Mouse (Mus musculus): ENCODE measurements around the gene Minpp1. TPM values are rescaled to one million over a fixed set of nuclear protein-coding genes. Genes with fewer than 3 reads are reported as not detected.

Minpp1 gene
- polyA plus RNA-seq, 1 experiment from 2014 or later, result 37.0 TPM

DNA sequence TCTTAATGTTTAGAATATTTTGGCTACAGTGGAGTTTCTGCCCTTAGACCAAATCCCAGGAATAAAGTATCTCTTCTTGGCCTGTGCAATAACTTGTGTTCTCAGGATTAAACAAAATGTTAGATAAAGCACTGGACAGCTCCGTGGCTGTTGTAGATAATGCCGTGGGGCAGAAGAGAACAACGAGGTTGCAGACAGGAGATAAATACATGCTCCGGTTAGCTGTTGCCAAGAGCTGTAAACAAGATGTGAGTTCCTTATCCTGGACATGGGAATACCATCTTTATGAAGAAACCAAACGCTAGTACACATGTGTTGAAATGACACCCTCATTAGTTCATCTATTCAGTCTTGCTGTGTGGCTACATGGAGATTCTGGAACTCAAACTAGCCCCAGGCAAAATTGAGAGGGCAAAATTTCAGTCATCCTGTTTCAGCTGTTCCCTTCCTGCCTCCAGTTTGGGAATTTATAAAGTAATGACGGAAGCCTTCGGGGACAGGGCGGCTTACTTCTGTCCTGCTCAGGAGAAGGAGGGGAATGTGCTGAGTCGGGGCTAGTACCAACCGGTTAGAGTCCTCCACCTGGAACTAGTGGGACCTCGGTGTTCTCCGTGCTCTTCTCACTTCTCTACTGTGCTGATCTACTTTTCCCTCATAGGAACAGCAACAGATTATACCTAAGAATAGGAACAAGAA lies 9.4 kb upstream of the Minpp1 start:
- ATAC-seq, result no peak
- H3K4me2 ChIP-seq (replicated peaks; ENCODE audit: low read depth, low read length), result no peak overlapping the region

GRCm38 (mm10) chr19:32476712-32477052 lies 8.9 kb upstream of the Minpp1 start:
- no peak for ATAC-seq
- WGBS, result 78% methylated on average over 4 of the region's 4 CpGs

More for the DNA sequence above, 9.4 kb upstream of the Minpp1 start:
- Histone ChIP-seq H3K9me3 (ENCODE audit: low read length) (no peaks in the 10 kb centered on the region), H3K4me3 (ENCODE audit: low read depth, low read length) (no peak overlapping the region), H3K4me1 (ENCODE audit: insufficient read depth, low read depth, low read length) (no peaks in the 10 kb centered on the region), H3K36me3 (ENCODE audit: insufficient read depth, low read length) (no peaks in the 10 kb centered on the region), H3K27ac (ENCODE audit: low read length) (no peak overlapping the region), H3K9ac (replicated peaks; ENCODE audit: low read depth) (no peak overlapping the region), H3K27me3 (replicated peaks; ENCODE audit: insufficient read depth, low read length) (no peaks in the 10 kb centered on the region)
- TF ChIP-seq EP300 (IDR thresholded peaks at IDR 0.05), result no peak
- no peak for TF ChIP-seq CTCF (IDR thresholded peaks at IDR 0.05)
- no peak for DNase-seq (ENCODE audit: low spot score)
- 74% methylated on average over 12 of the region's 12 CpGs for WGBS

GRCm38 (mm10) chr19:32480255-32480654 lies 5.3 kb upstream of the Minpp1 start:
- Histone ChIP-seq H3K27me3 (replicated peaks; ENCODE audit: insufficient read depth, low read length) (no peaks in the 10 kb centered on the region), H3K27ac (ENCODE audit: low read length) (no peak overlapping the region), H3K4me2 (replicated peaks; ENCODE audit: low read depth, low read length) (no peak overlapping the region), H3K9me3 (ENCODE audit: low read length) (no peaks in the 10 kb centered on the region), H3K4me1 (ENCODE audit: insufficient read depth, low read depth, low read length) (no peaks in the 10 kb centered on the region), H3K9ac (replicated peaks; ENCODE audit: low read depth) (no peak overlapping the region), H3K36me3 (ENCODE audit: insufficient read depth, low read length) (no peaks in the 10 kb centered on the region), H3K4me3 (ENCODE audit: low read depth, low read length) (no peak overlapping the region)
- DNase-seq (ENCODE audit: low spot score) (no peak), ATAC-seq (no peak)
- TF ChIP-seq EP300 (IDR thresholded peaks at IDR 0.05) (no peak), CTCF (IDR thresholded peaks at IDR 0.05) (no peak)
- WGBS, result 72% methylated on average over 5 of the region's 5 CpGs

More at GRCm38 (mm10) chr19:32476712-32477052, 8.9 kb upstream of the Minpp1 start:
- DNase-seq (ENCODE audit: low spot score), result no peak
- Histone ChIP-seq H3K4me1 (ENCODE audit: insufficient read depth, low read depth, low read length) (no peaks in the 10 kb centered on the region), H3K9me3 (ENCODE audit: low read length) (no peaks in the 10 kb centered on the region), H3K27me3 (replicated peaks; ENCODE audit: insufficient read depth, low read length) (no peaks in the 10 kb centered on the region), H3K9ac (replicated peaks; ENCODE audit: low read depth) (no peak overlapping the region), H3K4me2 (replicated peaks; ENCODE audit: low read depth, low read length) (no peak overlapping the region), H3K27ac (ENCODE audit: low read length) (no peak overlapping the region), H3K4me3 (ENCODE audit: low read depth, low read length) (no peak overlapping the region), H3K36me3 (ENCODE audit: insufficient read depth, low read length) (no peaks in the 10 kb centered on the region)
- TF ChIP-seq EP300 (IDR thresholded peaks at IDR 0.05), result no peak
- no peak for TF ChIP-seq CTCF (IDR thresholded peaks at IDR 0.05)

DNA sequence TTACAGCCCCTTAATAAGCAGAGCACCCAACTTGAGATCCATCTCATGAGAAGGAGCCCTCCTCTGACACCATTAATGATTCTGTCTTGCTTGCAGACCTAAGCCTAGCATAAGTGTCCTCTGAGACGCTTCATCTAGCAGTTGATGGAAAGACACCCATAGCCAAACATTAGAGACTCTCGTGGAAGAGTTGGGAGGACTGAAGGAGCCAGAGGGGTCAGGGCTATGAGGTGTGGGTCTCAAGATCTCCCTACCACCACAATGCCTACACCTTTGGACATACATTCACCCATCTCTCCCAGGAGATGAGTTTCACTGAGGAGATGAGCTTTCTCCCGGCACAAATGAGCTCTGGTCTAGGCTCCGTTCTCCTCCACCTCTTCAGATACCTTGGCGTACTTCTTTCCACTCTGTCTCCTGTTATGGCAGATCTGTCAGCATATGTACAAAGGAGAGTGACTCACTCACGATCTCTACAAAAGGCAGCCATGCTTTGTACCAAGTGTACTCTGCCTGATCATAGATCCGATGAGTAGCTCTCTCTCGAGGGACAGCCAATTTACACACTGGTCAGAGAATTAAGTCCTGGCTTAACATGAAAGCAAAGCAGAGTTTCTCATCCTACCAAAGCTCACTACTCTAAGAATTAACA lies 4.7 kb upstream of the Minpp1 start:
- H3K4me3 ChIP-seq (ENCODE audit: low read depth, low read length), result no peak overlapping the region
- no peaks in the 10 kb centered on the region for H3K4me1 ChIP-seq (ENCODE audit: insufficient read depth, low read depth, low read length)
- TF ChIP-seq CTCF (IDR thresholded peaks at IDR 0.05), result no peak
- no peak for TF ChIP-seq EP300 (IDR thresholded peaks at IDR 0.05)
- no peak for ATAC-seq
- no peaks in the 10 kb centered on the region for H3K27me3 ChIP-seq (replicated peaks; ENCODE audit: insufficient read depth, low read length)
- 79% methylated on average over 8 of the region's 8 CpGs for WGBS
- H3K9me3 ChIP-seq (ENCODE audit: low read length), result no peaks in the 10 kb centered on the region
- no peak overlapping the region for H3K9ac ChIP-seq (replicated peaks; ENCODE audit: low read depth)
- DNase-seq (ENCODE audit: low spot score), result no peak
- no peak overlapping the region for H3K27ac ChIP-seq (ENCODE audit: low read length)
- no peak overlapping the region for H3K4me2 ChIP-seq (replicated peaks; ENCODE audit: low read depth, low read length)
- H3K36me3 ChIP-seq (ENCODE audit: insufficient read depth, low read length), result no peaks in the 10 kb centered on the region

- Histone ChIP-seq H3K27ac (ENCODE audit: low read length) (no peak overlapping the region), H3K4me3 (ENCODE audit: low read depth, low read length) (no peak overlapping the region), H3K9me3 (ENCODE audit: low read length) (no peaks in the 10 kb centered on the region), H3K9ac (replicated peaks; ENCODE audit: low read depth) (no peak overlapping the region), H3K4me2 (replicated peaks; ENCODE audit: low read depth, low read length) (no peak overlapping the region), H3K27me3 (replicated peaks; ENCODE audit: insufficient read depth, low read length) (no peaks in the 10 kb centered on the region), H3K36me3 (ENCODE audit: insufficient read depth, low read length) (no peaks in the 10 kb centered on the region), H3K4me1 (ENCODE audit: insufficient read depth, low read depth, low read length) (no peaks in the 10 kb centered on the region)
- TF ChIP-seq EP300 (IDR thresholded peaks at IDR 0.05) (no peak), CTCF (IDR thresholded peaks at IDR 0.05) (no peak)
- WGBS, result 31% methylated on average over 4 of the region's 4 CpGs
- ATAC-seq (no peak), DNase-seq (ENCODE audit: low spot score) (no peak)
These were observed 4.1 kb upstream of the Minpp1 start for GRCm38 (mm10) chr19:32481511-32481910.

- no peaks in the 10 kb centered on the region for H3K4me1 ChIP-seq (ENCODE audit: insufficient read depth, low read depth, low read length)
- WGBS, result 15% methylated on average over 13 of the region's 13 CpGs
- DNase-seq (ENCODE audit: low spot score), result peak; percentile 11
These were observed 468 bp upstream of the Minpp1 start for GRCm38 (mm10) chr19:32484941-32485660.

More at GRCm38 (mm10) chr19:32484941-32485660, 468 bp upstream of the Minpp1 start:
- H3K9me3 ChIP-seq (ENCODE audit: low read length), result no peaks in the 10 kb centered on the region
- peak overlapping the region; percentile 80 for H3K4me2 ChIP-seq (replicated peaks; ENCODE audit: low read depth, low read length)
- peak overlapping the region; percentile 67 for H3K4me3 ChIP-seq (ENCODE audit: low read depth, low read length)
- H3K27me3 ChIP-seq (replicated peaks; ENCODE audit: insufficient read depth, low read length), result no peaks in the 10 kb centered on the region
- ATAC-seq, result no peak
- H3K36me3 ChIP-seq (ENCODE audit: insufficient read depth, low read length), result no peaks in the 10 kb centered on the region
- no peak for TF ChIP-seq CTCF (IDR thresholded peaks at IDR 0.05)
- TF ChIP-seq EP300 (IDR thresholded peaks at IDR 0.05), result no peak
- H3K27ac ChIP-seq (ENCODE audit: low read length), result peak overlapping the region; percentile 78
- H3K9ac ChIP-seq (replicated peaks; ENCODE audit: low read depth), result peak overlapping the region; percentile 68
